Comparison of ENCODE assay signal across 19 mouse cellular contexts in the genomic region with DNA sequence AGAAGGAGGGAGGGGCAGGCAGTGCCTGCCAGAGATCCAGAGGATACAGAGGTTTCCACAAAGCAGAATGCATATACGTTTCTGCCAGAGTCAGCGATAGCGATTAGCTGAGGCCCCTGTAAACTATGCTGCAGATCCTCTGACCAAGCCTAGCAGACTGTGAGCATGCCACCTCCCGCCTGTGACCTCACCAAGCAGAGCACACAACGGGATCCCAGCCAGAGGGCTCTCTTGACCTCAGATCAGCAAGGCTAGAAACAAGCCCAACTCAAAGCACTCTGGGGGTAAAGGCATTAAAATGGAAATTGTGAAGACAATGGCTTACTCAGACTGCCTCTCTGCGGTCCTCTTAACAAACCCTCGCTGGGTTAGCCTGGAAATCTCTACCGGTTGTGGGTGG.
DNase-seq lines count a peak whose midpoint lies in the region; ATAC-seq and TF ChIP-seq lines count a peak whose summit lies in the region.
"Had no signal": no experiment of that assay in that cellular context is flagged by ENCODE, and none has a peak within 500 bp of the region (broad histone marks: within the 10 kb centered on the region; RNA-seq: fewer than 3 reads in every experiment).

No protein-coding gene starts in this region.

- H3K36me3 ChIP-seq in forebrain, embryonic 13.5 days (ENCODE audit: poor library complexity, severe bottlenecking) = no peaks in the 10 kb centered on the region
- no peaks in the 10 kb centered on the region for H3K36me3 ChIP-seq in forebrain, postnatal 0 days (ENCODE audit: insufficient read depth)
- no peaks in the 10 kb centered on the region for H3K36me3 ChIP-seq in hindbrain, embryonic 16.5 days (ENCODE audit: control insufficient read depth, insufficient read depth, low read length)
- H3K36me3 ChIP-seq in neural tube, embryonic 14.5 days (ENCODE audit: control insufficient read depth, insufficient read depth, low read length) = no peaks in the 10 kb centered on the region
- H3K36me3 ChIP-seq: embryonic facial prominence, embryonic 10.5 days; G1E; intestine, embryonic 15.5 days; limb, embryonic 13.5 days had no signal

- WGBS in forebrain, embryonic 13.5 days = 2% methylated on average over 8 of the region's 8 CpGs
- WGBS in forebrain, postnatal 0 days = 8% methylated on average over 8 of the region's 8 CpGs
- 6% methylated on average over 8 of the region's 8 CpGs for WGBS in hindbrain, embryonic 16.5 days
- WGBS in neural tube, embryonic 14.5 days = 5% methylated on average over 8 of the region's 8 CpGs

- 0 out of 2 replicates have a peak overlapping the region, but pooled peaks have one; percentile 2 for H3K9ac ChIP-seq in forebrain, embryonic 13.5 days
- no peak overlapping the region for H3K9ac ChIP-seq in forebrain, postnatal 0 days
- H3K9ac ChIP-seq in hindbrain, embryonic 16.5 days (ENCODE audit: low read depth, low read length) = no peak overlapping the region
- H3K9ac ChIP-seq in neural tube, embryonic 14.5 days (replicated peaks; ENCODE audit: low read depth, low read length) = no peak overlapping the region
- H3K9ac ChIP-seq: intestine, embryonic 15.5 days; limb, embryonic 13.5 days; liver, postnatal 0 days had no signal

- TF ChIP-seq CTCF in forebrain, postnatal 0 days (IDR thresholded peaks at IDR 0.05; ENCODE audit: low read depth) = no peak

- H3K9me3 ChIP-seq in forebrain, embryonic 13.5 days (replicated peaks) = no peaks in the 10 kb centered on the region
- no peaks in the 10 kb centered on the region for H3K9me3 ChIP-seq in forebrain, postnatal 0 days (ENCODE audit: low read length)
- no peaks in the 10 kb centered on the region for H3K9me3 ChIP-seq in hindbrain, embryonic 16.5 days (ENCODE audit: control insufficient read depth, low read length)
- H3K9me3 ChIP-seq in neural tube, embryonic 14.5 days (ENCODE audit: control insufficient read depth, low read length) = no peaks in the 10 kb centered on the region
- H3K9me3 ChIP-seq: embryonic facial prominence, embryonic 10.5 days; intestine, embryonic 15.5 days; limb, embryonic 13.5 days had no signal

- no peak for DNase-seq in forebrain, postnatal 0 days
- DNase-seq in brain, adult 2 months (ENCODE audit: low read depth, low spot score) = peak; percentile 16
- no peak for DNase-seq in kidney, postnatal 36 days
- no peak for DNase-seq in frontal cortex, postnatal 14 days (ENCODE audit: low spot score in 2 of 2)
- DNase-seq: cerebellum, adult 2 months; heart, adult 2 months; kidney, postnatal 14 days; liver, postnatal 0 days; lung, postnatal 4 days; thymus, postnatal 25 days had no signal

- no peak overlapping the region for H3K4me2 ChIP-seq in forebrain, embryonic 13.5 days
- no peak overlapping the region for H3K4me2 ChIP-seq in forebrain, postnatal 0 days (ENCODE audit: low read depth)
- no peak overlapping the region for H3K4me2 ChIP-seq in hindbrain, embryonic 16.5 days (ENCODE audit: low read length)
- no peak overlapping the region for H3K4me2 ChIP-seq in neural tube, embryonic 14.5 days (ENCODE audit: low read depth, low read length)
- H3K4me2 ChIP-seq: intestine, embryonic 15.5 days; limb, embryonic 13.5 days had no signal

- ATAC-seq in forebrain, embryonic 13.5 days = no peak
- ATAC-seq in forebrain, postnatal 0 days = no peak
- ATAC-seq in hindbrain, embryonic 16.5 days = peak; percentile 52; the same call in 1 of the 2 replicates
- no peak for ATAC-seq in neural tube, embryonic 14.5 days (ENCODE audit: low read depth)
- ATAC-seq in megakaryocyte progenitor cell, adult 5-6 weeks (replicated peaks; ENCODE audit: poor library complexity) = no peak
- ATAC-seq: activated CD4-positive, CD25-positive, alpha-beta regulatory T cell, adult 4 months; intestine, embryonic 15.5 days; liver, postnatal 0 days had no signal

- H3K4me1 ChIP-seq in forebrain, embryonic 13.5 days = peaks cover 17% of the 10 kb centered on the region
- no peaks in the 10 kb centered on the region for H3K4me1 ChIP-seq in forebrain, postnatal 0 days (ENCODE audit: insufficient read depth)
- peaks cover 8% of the 10 kb centered on the region for H3K4me1 ChIP-seq in hindbrain, embryonic 16.5 days (ENCODE audit: control insufficient read depth, insufficient read depth, low read depth, low read length)
- H3K4me1 ChIP-seq in neural tube, embryonic 14.5 days (ENCODE audit: control insufficient read depth, insufficient read depth, low read length) = peaks cover 6% of the 10 kb centered on the region; the same call in 1 of the 2 replicates
- H3K4me1 ChIP-seq: intestine, embryonic 15.5 days; limb, embryonic 13.5 days had no signal

- no peak overlapping the region for H3K4me3 ChIP-seq in forebrain, embryonic 13.5 days
- no peak overlapping the region for H3K4me3 ChIP-seq in forebrain, postnatal 0 days (ENCODE audit: low read depth, low read length)
- no peak overlapping the region for H3K4me3 ChIP-seq in hindbrain, embryonic 16.5 days (ENCODE audit: low read length)
- no peak overlapping the region for H3K4me3 ChIP-seq in neural tube, embryonic 14.5 days (ENCODE audit: low read depth, low read length)
- H3K4me3 ChIP-seq: embryonic facial prominence, embryonic 10.5 days; heart, adult 2 months; intestine, embryonic 15.5 days; limb, embryonic 13.5 days had no signal

- H3K27ac ChIP-seq in forebrain, embryonic 13.5 days = no peak overlapping the region
- H3K27ac ChIP-seq in forebrain, postnatal 0 days (ENCODE audit: low read depth, low read length) = no peak overlapping the region
- H3K27ac ChIP-seq in hindbrain, embryonic 16.5 days (ENCODE audit: low read depth, low read length) = peak overlapping the region; percentile 1; the same call in 1 of the 2 replicates
- H3K27ac ChIP-seq in neural tube, embryonic 14.5 days (ENCODE audit: low read depth, low read length) = peak overlapping the region; percentile 28; the same call in 1 of the 2 replicates
- H3K27ac ChIP-seq: embryonic facial prominence, embryonic 10.5 days; heart, adult 2 months; intestine, embryonic 15.5 days; limb, embryonic 13.5 days had no signal

- 0 out of 2 replicates have a peak, but pooled peaks cover 4% of the 10 kb centered on the region for H3K27me3 ChIP-seq in forebrain, embryonic 13.5 days
- no peaks in the 10 kb centered on the region; the same call in 1 of the 2 replicates for H3K27me3 ChIP-seq in forebrain, postnatal 0 days (ENCODE audit: insufficient read depth, low read length)
- H3K27me3 ChIP-seq in hindbrain, embryonic 16.5 days (replicated peaks; ENCODE audit: control insufficient read depth, insufficient read depth, low read length) = no peaks in the 10 kb centered on the region
- no peaks in the 10 kb centered on the region for H3K27me3 ChIP-seq in neural tube, embryonic 14.5 days (ENCODE audit: control insufficient read depth, insufficient read depth, low read length)
- H3K27me3 ChIP-seq: intestine, embryonic 15.5 days had no signal

Comparison
In these comparisons a context has a peak if more than half of its experiments do, and no peak if none do; other contexts are left out.
1. H3K27ac ChIP-seq: peak in hindbrain, embryonic 16.5 days (single experiment) and neural tube, embryonic 14.5 days (single experiment); none in forebrain, embryonic 13.5 days (single experiment) and forebrain, postnatal 0 days (single experiment).